Mouse (Mus musculus) heart, postnatal 10 days (tissue): Measurements from ENCODE around the gene 3110040M04Rik. TPM values are rescaled to one million over a fixed set of nuclear protein-coding genes. Genes with fewer than 3 reads are reported as not detected.
"Not testable (repeated sequence)": the region's sequence is repeated elsewhere in the genome, so short reads cannot be mapped to it uniquely, and the experiment has no call there.

Source experiments
- DNase-seq, 2 experiments: peaks; one replicate each; pipeline ENCODE4 v3.0.0; 2021
- intact Hi-C: fragments of 180-260 bp; cut with DNase I; formaldehyde crosslinking; loops from one replicate; pipeline ENCODE4 v1.15.1; 2025
- total RNA-seq, 2 experiments: library from RNA; stranded (reverse); gene quantifications; 2 replicates each; pipeline ENCODE4 v1.2.3; 2021

Gene 3110040M04Rik
- total RNA-seq, 2 experiments from 2014 or later, result not detected

DNA sequence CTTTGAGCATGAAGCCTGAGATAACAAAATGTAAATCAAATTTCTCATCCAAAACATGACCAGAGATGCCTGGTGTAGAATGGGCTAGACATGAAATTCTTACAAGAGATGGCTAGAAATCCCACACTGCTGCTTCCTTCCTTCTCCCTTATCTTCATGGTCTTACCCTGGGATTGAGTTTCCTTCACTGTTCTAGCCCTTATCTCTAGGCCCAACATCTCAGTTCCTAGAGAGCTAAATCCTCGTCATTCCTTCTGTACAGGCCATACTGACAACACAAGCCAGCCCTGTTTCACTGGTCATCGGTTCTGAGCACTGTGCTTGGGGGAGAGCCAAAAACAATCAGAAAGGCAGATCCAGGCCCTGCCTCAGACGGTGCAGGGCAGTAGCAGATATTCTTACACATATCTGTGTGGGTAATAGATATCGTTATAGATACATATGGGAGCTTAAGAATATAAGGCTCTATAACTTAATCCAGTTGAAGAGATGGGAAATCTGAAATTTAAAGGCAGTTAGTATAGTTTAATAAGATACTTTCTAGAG is 17.0 kb upstream of the 3110040M04Rik start:
- intact Hi-C loops, DNase-seq: not testable (repeated sequence)

DNA sequence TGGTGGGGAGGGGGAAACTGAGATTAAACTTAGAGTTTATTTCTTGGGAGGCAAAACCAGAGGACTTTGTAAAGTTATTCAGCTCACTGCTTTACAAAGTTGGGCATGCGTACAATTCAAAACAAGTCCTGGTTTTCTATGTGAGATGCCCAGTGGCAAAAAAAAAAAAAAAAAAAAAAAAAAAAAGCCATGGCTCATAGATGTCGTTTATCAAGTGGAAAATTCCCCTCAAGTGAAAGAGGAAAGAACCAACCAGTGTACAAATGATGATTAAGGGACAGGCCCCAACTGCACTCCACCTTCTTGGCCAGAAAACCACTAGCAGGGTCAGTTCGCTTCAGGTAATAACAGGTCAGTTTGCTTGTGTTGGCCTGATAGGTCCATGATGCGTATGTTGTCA is 15.5 kb upstream of the 3110040M04Rik start:
- intact Hi-C loops, result no loop called here

DNA sequence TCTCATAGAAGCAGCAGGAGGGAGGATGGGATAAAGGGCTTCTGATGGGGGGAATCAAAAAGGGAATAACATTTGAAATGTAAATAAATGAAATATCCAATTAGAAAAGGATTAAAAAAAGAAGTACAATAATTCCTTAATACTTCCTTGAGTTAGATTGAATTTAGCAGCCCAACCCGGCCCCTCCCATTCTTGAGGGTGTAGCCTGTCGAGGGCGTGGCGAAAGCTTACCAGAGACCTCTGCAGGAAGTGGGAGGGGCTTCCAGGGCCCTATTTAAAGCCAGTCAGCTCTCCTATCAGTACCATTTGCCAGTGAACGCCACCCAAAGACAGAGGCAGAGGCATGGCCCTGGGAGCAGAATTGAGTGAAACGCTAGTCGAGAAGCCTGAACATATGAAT is 11.8 kb upstream of the 3110040M04Rik start, which contains the start of gene Gm8947:
Gene Gm8947 (plus strand): TSS at position 302 of the 400 bp plus-strand sequence.
- DNase-seq, intact Hi-C loops: not testable (repeated sequence)

More for the DNA sequence above, 15.5 kb upstream of the 3110040M04Rik start:
- no peak for DNase-seq

DNA sequence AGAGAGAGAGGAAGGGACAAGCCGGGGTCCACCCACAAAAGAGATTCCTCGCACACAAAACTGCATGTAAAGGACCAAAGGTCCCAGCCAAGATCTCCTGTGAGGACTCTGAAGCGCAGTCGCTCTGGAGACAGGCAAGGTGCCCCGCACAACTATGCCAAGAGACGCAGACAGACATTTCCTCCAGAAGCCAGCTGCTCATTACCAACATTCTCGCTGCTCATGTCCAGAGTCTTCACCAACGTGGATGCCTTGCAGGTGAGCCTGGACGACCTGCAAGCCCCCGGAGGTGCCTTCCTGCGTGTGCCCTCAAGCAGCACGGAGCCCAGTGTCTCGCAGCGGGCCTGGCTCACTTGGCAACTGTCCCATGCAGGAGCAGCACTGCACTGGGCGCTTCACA is 11.2 kb upstream of the 3110040M04Rik start:
- intact Hi-C loops, DNase-seq: not testable (repeated sequence)

GRCm38 (mm10) chr1:151195986-151196385 is 7.9 kb upstream of the 3110040M04Rik start:
- DNase-seq, intact Hi-C loops: not testable (repeated sequence)

DNA sequence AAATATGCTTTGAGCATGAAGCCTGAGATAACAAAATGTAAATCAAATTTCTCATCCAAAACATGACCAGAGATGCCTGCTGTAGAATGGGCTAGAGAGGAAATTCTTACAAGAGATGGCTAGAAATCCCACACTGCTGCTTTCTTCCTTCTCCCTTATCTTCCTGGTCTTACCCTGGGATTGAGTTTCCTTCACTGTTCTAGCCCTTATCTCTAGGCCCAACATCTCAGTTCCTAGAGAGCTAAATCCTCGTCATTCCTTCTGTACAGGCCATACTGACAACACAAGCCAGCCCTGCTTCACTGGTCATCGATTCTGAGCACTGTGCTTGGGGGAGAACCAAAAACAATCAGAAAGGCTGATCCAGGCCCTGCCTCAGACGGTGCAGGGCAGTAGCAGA is 7.2 kb upstream of the 3110040M04Rik start:
- DNase-seq, intact Hi-C loops: not testable (repeated sequence)

DNA sequence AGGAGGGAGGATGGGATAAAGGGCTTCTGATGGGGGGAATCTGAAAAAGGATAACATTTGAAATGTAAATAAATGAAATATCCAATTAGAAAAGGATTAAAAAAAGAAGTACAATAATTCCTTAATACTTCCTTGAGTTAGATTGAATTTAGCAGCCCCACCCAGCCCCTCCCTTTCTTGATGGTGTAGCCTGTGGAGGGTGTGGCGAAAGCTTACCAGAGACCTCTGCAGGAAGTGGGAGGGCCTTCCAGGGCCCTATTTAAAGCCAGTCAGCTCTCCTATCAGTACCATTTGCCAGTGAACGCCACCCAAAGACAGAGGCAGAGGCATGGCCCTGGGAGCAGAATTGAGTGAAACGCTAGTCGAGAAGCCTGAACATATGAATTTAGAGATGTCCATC is 5.8 kb upstream of the 3110040M04Rik start, which contains the start of gene Gm47995:
Gene Gm47995 (plus strand): TSS at position 329 of the 400 bp plus-strand sequence.
- DNase-seq, intact Hi-C loops: not testable (repeated sequence)

DNA sequence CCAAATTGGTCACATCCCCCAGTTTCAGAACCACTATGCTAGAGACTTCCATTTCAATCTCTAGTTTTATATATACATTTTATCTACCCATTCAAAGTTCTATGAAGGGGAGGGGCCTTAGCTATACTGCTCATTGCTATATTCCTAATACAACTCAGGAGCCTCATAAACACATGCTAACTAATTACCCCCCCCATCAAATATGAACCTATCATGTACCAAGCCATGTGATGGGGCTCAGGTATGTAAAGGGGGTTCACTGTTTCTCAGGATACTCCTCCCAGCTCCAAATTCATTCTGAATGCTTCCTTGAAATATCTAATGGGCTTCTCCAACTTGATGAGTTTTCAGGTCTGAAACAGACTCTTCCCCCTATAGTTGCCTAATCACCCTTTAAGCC is 3.3 kb upstream of the 3110040M04Rik start:
- DNase-seq, intact Hi-C loops: not testable (repeated sequence)

- DNase-seq, intact Hi-C loops: not testable (repeated sequence)
These were observed 1.1 kb upstream of the 3110040M04Rik start for GRCm38 (mm10) chr1:151202771-151203170.

- DNase-seq, intact Hi-C loops: not testable (repeated sequence)
These were observed 4.6 kb downstream of the 3110040M04Rik start for GRCm38 (mm10) chr1:151208493-151208892.

DNA sequence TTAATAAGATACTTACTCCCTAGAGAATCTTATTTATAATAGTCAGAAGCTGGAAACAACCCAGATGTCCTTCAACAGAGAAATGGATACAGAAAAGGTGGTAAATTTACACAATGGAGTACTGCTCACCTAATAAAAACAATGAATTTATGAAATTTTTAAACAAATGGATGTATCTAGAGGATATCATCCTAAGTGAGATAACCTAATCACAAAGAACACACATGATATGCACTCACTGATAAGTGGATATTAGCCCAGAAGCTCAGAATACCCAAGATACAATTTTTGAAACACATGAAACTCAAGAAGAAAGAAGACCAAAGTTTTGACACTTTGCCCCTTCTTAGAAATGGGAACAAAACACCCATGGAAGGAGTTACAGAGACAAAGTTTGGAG is 5.0 kb downstream of the 3110040M04Rik start:
- DNase-seq, intact Hi-C loops: not testable (repeated sequence)

GRCm38 (mm10) chr1:151209824-151210355 is 6.0 kb downstream of the 3110040M04Rik start, which contains the start of gene Gm47996:
Gene Gm47996, plus strand, starts transcription at chr1:151210131.
- intact Hi-C loops, DNase-seq: not testable (repeated sequence)

GRCm38 (mm10) chr1:151211666-151212065 is 7.7 kb downstream of the 3110040M04Rik start:
- intact Hi-C loops, DNase-seq: not testable (repeated sequence)

DNA sequence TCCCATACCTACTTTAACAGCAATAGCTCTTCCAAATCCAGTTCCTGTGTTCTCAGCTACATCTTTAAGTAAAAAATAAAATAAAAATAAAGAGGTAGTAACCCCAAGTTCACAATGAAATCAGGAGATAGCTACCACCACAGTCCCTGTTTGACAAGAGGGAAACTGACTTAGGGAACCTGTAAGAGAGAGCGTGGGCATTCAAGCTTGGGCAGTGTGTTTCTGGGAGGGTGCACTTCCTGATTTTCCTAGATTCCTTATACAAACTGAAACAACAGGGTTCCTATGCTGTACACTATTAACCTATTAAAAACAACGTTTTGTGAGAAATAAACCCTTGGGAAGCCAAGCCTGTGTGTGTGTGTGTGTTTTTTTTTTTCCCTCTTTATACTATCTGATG is 10.9 kb downstream of the 3110040M04Rik start:
- intact Hi-C loops, result no loop called here
- DNase-seq, result no peak

DNA sequence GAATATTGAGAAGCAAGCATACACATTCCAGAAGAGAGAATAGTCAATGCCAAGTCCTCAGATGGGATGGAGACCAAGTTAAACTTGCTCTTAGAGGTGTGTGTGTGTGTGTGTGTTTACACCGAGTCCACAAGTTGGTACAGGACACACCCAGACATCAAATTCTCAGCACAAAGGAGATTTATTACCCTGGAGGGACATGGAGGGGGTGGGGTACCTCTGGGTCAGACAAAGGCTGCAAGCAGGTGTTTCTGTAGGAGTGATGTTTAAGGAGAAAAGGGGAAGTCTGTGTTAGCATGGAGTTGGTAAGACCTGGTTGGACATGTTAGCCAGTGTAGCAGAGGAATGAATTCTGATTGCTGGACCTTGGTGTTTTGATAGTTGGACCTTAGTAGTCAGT is 12.1 kb downstream of the 3110040M04Rik start:
- no peak for DNase-seq
- intact Hi-C loops, result no loop called here

DNA sequence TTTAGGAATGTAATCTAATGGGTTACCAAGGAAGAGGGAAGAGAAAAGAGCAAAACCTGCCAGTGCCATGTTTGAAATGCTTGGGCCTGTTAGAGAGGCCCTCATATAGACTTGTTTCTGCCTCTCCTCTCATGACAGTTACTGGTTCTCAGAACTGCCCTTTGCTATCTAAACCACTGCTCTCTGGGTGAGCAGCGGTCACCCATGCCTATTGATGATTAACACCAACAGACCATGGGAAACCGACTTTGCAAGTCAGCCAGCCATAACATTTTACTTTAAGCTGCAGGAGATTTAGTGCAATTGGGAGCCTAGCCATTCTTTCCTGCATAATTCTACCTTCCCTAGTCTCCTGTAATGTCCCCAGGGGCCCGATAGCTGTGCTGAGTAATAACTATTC is 12.5 kb downstream of the 3110040M04Rik start:
- intact Hi-C loops, result no loop called here
- no peak for DNase-seq

DNA sequence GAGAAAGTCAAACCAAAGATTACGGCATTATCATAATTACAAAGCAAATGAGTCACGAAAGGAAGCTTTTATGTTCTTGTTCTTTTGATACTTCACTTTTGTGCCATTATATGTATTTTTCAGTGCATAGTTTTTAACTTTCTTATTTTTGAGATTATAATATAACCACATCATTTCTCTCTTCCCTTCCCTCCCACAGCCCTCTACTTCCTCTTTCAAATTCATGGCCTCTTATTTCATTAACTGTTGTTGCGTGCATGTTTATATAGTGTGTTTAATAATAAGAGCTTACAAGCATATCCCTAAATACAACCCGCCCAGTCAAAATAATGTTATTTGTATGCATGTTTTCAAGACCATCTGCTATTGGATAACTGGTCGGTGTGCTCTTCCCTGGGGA is 15.1 kb downstream of the 3110040M04Rik start:
- DNase-seq, result no peak
- intact Hi-C loops, result no loop called here

DNA sequence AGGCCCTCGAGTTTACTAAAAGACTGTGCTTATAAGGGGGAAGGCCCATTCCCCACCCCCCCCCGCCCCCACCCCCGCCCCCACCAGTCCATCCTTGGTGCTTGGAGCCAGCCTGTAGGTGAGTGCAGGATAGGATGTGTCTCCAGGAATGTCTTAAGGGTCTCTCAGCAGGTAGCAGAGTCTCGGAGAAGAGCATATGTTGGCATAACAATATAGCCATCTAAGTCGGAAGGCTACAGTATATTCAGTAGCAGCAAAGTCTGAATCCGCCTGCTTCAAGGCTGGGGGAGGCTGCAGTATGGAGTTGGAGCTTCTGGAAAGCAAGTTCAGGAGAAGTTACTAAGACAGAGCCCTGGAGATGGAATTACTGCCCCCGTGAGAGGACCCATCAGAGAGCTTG is 16.2 kb downstream of the 3110040M04Rik start:
- intact Hi-C loops, result no loop called here
- DNase-seq, result no peak

- intact Hi-C loops, result no loop called here
- DNase-seq, result no peak
These were observed 18.8 kb downstream of the 3110040M04Rik start for GRCm38 (mm10) chr1:151222561-151223267.

DNA sequence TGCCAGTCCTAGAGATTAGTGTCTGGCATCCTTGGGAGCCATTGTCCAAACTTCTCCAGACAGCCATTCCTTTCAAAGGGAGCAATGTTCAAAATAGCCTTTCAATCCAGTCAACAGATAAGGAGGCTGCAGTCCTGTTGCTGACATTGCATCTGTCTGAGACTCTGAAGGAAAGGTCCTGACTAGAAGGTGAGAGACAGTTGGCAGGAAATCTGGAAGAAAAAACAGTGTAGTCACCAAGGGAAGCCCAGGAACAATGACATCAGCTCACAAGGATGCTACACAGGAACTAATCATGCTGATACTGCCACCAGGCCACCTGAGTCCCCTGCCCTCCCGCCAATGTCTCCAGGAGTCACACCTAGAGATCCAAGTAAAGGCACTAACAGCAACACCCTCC is 19.5 kb downstream of the 3110040M04Rik start:
- intact Hi-C loops, result no loop called here
- DNase-seq, result no peak

- intact Hi-C loops, result no loop called here
- no peak for DNase-seq
These were observed 20.6 kb downstream of the 3110040M04Rik start for GRCm38 (mm10) chr1:151224536-151224935.

- intact Hi-C loops, result no loop called here
- no peak for DNase-seq
These were observed 23.6 kb downstream of the 3110040M04Rik start for GRCm38 (mm10) chr1:151227506-151227905.
